Mouse (Mus musculus) ES-Bruce4 (cell line): Measurements from ENCODE around the gene Tmod2.

Experiments
- CTCF ChIP-seq: IDR thresholded peaks from one replicate; pipeline ENCODE4 v1.8.1; 2011; ENCODE audit warnings: low read depth, low read length
- EP300 ChIP-seq: IDR thresholded peaks from 2 replicates; pipeline ENCODE4 v1.6.1; 2011; ENCODE audit warnings: low read depth, low read length; ENCODE audit not compliant: insufficient read depth

GRCm38 (mm10) chr9:75601510-75601909 is 9.6 kb downstream of the Tmod2 start:
- TF ChIP-seq CTCF: no peak
- TF ChIP-seq EP300: no peak
